Mouse (Mus musculus) cortical plate, adult 2 months (tissue): ENCODE measurements around the gene Gse1.

ENCODE experiments used
- CTCF ChIP-seq: fragments of 200-500 bp; IDR thresholded peaks from 2 replicates; pipeline ENCODE4 v1.5.1; 2011; ENCODE audit warnings: mild to moderate bottlenecking, control low read depth, low read length; ENCODE audit not compliant: insufficient read depth; ENCODE audit errors: extremely low read depth
- POLR2A ChIP-seq: fragments of 200-500 bp; IDR thresholded peaks from 2 replicates; pipeline ENCODE4 v1.6.1; 2011; ENCODE audit warnings: mild to moderate bottlenecking, low read length, control low read depth; ENCODE audit not compliant: insufficient read depth; ENCODE audit errors: extremely low read depth

GRCm38 (mm10) chr8:120572534-120572933 lies 344.3 kb downstream of the Gse1 start:
- TF ChIP-seq POLR2A (no peak), CTCF (no peak)
